Mouse (Mus musculus) megakaryocyte, embryonic 14.5 days (primary cell): ENCODE measurements around the gene Naa38.

Experiments used
- FLI1 ChIP-seq: IDR thresholded peaks from 2 replicates; pipeline ENCODE4 v1.6.1; 2012; ENCODE audit warnings: low read length, inconsistent platforms, mixed read lengths
- GATA1 ChIP-seq: IDR thresholded peaks from 3 replicates; pipeline ENCODE4 v1.6.1; 2012; ENCODE audit warnings: mixed read lengths, low read length, inconsistent platforms, borderline replicate concordance

GRCm38 (mm10) chr11:69412548-69412947 is 17.3 kb downstream of the Naa38 start:
- TF ChIP-seq GATA1 (no peak), FLI1 (no peak)
